Mouse (Mus musculus) cortical plate, adult 2 months (tissue): ENCODE measurements around the gene Sec16b.

Experiments
- CTCF ChIP-seq: fragments of 200-500 bp; IDR thresholded peaks from 2 replicates; pipeline ENCODE4 v1.5.1; 2011; ENCODE audit warnings: mild to moderate bottlenecking, control low read depth, low read length; ENCODE audit not compliant: insufficient read depth; ENCODE audit errors: extremely low read depth
- POLR2A ChIP-seq: fragments of 200-500 bp; IDR thresholded peaks from 2 replicates; pipeline ENCODE4 v1.6.1; 2011; ENCODE audit warnings: mild to moderate bottlenecking, low read length, control low read depth; ENCODE audit not compliant: insufficient read depth; ENCODE audit errors: extremely low read depth

GRCm38 (mm10) chr1:157506522-157506921 lies at the start of gene Sec16b:
- TF ChIP-seq CTCF (no peak), POLR2A (no peak)
